Mouse (Mus musculus): ENCODE measurements around the gene Zfp668. TPM values are rescaled to one million over a fixed set of nuclear protein-coding genes. Genes with fewer than 3 reads are reported as not detected.

Zfp668 gene
- polyA plus RNA-seq, 1 experiment from 2014 or later: 16.4 TPM

DNA sequence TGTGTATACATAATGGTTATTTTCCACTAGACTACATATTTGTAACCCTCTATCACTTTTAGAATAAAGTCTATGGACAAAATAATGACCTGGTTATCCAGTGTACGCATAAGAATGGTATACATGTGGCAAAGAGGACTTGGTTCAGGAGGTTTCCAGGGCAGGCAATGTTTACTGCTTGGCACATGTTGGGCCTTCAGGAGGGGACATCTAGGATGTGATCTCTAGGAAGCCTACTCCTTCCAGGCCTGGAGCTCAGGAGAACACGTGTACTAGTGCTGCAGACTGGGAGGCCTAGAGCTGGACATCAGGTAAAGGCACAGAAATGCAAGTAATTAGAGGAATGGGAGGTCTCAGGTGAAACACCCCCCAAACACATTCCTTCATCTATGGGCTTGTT, 41.1 kb downstream of the Zfp668 start:
- Histone ChIP-seq H3K4me3 (no peak overlapping the region), H3K4me2 (no peak overlapping the region), H3K9me3 (no peaks in the 10 kb centered on the region), H3K9ac (no peak overlapping the region), H3K27me3 (no peaks in the 10 kb centered on the region), H3K36me3 (no peaks in the 10 kb centered on the region), H3K4me1 (no peaks in the 10 kb centered on the region), H3K27ac (no peak overlapping the region)
- no peak for ATAC-seq (ENCODE audit: insufficient number of reproducible peaks, low FRiP score, low TSS enrichment, low read depth)
- WGBS: 76% methylated on average over 2 of the region's 2 CpGs

DNA sequence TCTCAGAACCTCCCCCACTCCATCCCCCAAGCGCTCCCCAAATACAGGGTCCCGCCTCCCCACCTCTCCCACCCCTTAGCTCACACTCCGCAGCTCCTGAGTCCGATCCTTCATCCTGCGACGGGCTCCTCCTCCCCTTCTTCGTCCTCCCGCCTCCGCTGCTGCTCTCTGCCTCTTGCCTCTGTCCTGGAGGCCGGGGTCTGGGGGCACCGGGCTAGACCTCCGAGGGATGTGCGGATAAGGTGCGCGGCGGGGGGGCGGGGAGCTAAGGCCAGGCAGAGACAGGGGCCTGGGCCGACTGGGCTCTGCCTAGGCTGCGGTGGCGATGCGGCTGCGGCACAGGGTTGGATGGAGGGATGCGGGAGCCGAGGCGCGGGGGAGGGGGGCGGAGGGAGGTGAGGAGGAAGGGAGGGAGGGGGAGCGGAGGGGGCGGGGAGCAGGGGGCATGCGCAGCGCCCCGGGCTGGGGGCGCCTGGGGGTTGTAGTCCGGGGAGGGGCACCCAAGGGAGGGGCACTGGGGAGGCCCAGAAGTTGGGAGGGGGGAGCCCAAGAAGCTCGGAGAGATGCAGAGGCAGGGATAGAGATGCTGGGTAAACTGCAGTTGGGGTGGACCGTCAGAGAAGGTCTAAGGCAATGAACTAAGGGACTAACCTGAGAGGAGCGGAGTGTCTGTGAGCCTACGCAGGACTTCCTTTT, 52.3 kb downstream of the Zfp668 start, which contains the start of the genes Stx4a and Stx1b:
TSS of gene Stx4a (plus strand) at position 119 of the 696 bp plus-strand sequence.
TSS of gene Stx1b (minus strand) at position 374 of the 696 bp plus-strand sequence.
- peaks cover 24% of the 10 kb centered on the region for H3K4me1 ChIP-seq
- 5% methylated on average over 23 of the region's 38 CpGs for WGBS
- H3K4me3 ChIP-seq: peak within 1 kb of the TSS; percentile 64
- peak; percentile 49 for ATAC-seq (ENCODE audit: insufficient number of reproducible peaks, low FRiP score, low TSS enrichment, low read depth)
- H3K27ac ChIP-seq: peak within 1 kb of the TSS; percentile 75
- no peaks in the 10 kb centered on the region for H3K27me3 ChIP-seq
- H3K9ac ChIP-seq: peak within 1 kb of the TSS; percentile 61
- peaks cover 3% of the 10 kb centered on the region; the same call in 1 of the 2 replicates for H3K36me3 ChIP-seq
- H3K9me3 ChIP-seq: no peaks in the 10 kb centered on the region
- H3K4me2 ChIP-seq: peak within 1 kb of the TSS; percentile 72

DNA sequence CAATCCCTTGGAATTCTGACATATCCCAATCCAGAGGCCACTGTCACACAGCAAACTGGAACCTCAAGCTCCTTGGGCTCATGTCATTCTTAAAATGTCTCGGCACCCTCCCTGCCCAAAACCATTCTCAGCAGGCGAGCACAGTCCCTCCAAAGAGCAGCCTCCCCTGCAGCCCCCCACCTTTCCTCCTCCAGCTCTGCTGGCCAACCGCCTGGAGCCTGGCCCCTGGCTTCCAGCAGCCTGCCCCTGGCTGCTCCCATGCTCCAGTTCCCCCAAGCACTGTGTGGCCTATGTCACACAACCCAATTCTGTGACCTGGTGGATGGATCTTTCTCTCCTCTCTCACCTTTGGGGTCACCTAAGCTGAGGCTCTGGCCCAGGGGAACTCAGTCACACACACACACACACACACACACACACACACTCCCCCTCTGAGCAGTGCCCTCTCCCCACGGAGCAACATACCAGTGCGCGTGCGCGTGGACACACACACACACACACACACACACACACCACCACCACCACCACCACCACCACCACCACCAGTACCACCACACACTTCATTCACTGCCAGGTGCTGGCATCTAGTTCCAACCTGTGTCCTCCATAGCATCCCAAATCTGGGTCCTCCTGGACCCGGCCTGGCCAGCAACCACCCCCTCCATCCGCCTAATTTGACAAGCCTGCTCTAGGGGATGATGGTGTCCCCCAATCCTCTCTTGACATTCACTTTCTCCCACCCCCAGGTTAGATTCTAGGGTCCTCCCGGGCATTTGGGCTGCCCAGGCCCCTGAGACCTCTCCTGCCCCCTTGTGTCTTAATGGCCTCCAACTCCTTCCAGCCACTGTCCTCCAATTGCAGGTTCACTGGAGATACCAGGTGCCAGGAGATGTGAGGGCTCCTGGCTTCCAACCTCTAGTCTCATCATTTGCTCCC, 53.1 kb downstream of the Zfp668 start:
- peak overlapping the region; percentile 61 for H3K9ac ChIP-seq
- H3K36me3 ChIP-seq: peaks cover 4% of the 10 kb centered on the region; the same call in 1 of the 2 replicates
- no peak; the same call in 1 of the 2 replicates for ATAC-seq (ENCODE audit: insufficient number of reproducible peaks, low FRiP score, low TSS enrichment, low read depth)
- peaks cover 24% of the 10 kb centered on the region for H3K4me1 ChIP-seq
- H3K9me3 ChIP-seq: no peaks in the 10 kb centered on the region
- no peaks in the 10 kb centered on the region for H3K27me3 ChIP-seq
- H3K4me3 ChIP-seq: peak overlapping the region; percentile 64
- H3K4me2 ChIP-seq: peak overlapping the region; percentile 72
- H3K27ac ChIP-seq: peak overlapping the region; percentile 75
- 68% methylated on average over 11 of the region's 11 CpGs for WGBS

DNA sequence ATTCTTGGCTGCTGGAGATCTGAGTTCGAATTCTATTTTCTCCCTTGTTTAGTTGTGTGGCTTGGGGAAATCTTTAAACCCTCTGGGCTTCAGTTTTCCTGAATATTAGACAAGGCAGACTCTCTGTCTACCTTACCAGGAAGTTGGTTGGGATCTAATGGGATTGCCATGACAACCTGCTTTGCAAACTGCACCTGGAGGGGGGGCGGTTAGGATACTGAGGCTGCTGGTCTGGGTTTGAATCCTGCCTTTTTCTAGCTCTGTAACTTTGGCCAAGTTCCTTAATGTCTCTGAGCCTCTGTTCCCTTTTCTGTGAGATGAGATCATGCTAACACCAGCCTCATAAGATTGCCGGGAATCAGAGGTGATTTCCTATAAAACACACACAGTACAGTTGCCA, 54.1 kb downstream of the Zfp668 start:
- no peak overlapping the region for H3K4me2 ChIP-seq

DNA sequence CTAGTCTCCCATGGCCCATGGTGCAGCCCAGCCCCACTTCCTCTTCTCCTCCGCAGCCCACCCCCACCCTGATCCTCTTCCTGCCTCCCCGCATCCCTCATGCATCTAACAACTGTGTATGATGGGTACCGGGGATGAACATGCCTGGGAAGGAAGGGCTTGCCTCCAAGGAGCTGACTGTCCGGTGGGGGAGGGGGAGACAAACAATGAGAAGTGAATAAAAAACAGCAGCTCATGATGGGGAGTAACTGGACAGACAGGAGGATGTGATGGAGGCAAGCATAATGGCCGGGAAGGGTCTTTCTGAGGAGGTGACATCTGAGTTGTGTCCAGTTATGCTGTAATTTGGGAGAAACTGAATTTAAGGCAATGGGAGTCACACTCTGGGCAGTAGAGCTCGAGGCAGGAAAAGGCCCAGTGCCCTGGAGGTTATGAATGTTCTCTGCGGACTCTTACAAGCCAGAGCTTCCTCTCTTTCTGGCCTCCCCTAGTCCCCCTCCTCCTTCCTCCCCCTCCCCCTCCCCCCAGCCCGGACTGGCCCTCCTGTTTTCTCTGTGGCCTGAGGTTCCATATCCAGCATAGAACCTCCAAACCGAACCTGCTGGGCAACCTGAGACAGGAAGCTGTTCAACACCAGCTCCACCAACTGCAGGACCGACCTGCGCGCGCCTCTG, 55.7 kb downstream of the Zfp668 start:
- no peak overlapping the region for H3K27ac ChIP-seq
- WGBS: 56% methylated on average over 12 of the region's 13 CpGs
- H3K4me2 ChIP-seq: no peak overlapping the region
- H3K27me3 ChIP-seq: no peaks in the 10 kb centered on the region
- H3K4me1 ChIP-seq: peaks cover 26% of the 10 kb centered on the region
- H3K9ac ChIP-seq: no peak overlapping the region
- H3K9me3 ChIP-seq: no peaks in the 10 kb centered on the region
- no peak for ATAC-seq (ENCODE audit: insufficient number of reproducible peaks, low FRiP score, low TSS enrichment, low read depth)
- H3K4me3 ChIP-seq: no peak overlapping the region
- H3K36me3 ChIP-seq: peaks cover 6% of the 10 kb centered on the region; the same call in 1 of the 2 replicates

More for the DNA sequence above, 54.1 kb downstream of the Zfp668 start:
- H3K4me3 ChIP-seq: no peak overlapping the region
- H3K9me3 ChIP-seq: no peaks in the 10 kb centered on the region
- H3K36me3 ChIP-seq: peaks cover 5% of the 10 kb centered on the region; the same call in 1 of the 2 replicates
- peaks cover 24% of the 10 kb centered on the region for H3K4me1 ChIP-seq
- no peaks in the 10 kb centered on the region for H3K27me3 ChIP-seq
- WGBS: 76% methylated on average over 3 of the region's 3 CpGs
- no peak overlapping the region for H3K27ac ChIP-seq
- no peak overlapping the region for H3K9ac ChIP-seq
- ATAC-seq (ENCODE audit: insufficient number of reproducible peaks, low FRiP score, low TSS enrichment, low read depth): no peak

DNA sequence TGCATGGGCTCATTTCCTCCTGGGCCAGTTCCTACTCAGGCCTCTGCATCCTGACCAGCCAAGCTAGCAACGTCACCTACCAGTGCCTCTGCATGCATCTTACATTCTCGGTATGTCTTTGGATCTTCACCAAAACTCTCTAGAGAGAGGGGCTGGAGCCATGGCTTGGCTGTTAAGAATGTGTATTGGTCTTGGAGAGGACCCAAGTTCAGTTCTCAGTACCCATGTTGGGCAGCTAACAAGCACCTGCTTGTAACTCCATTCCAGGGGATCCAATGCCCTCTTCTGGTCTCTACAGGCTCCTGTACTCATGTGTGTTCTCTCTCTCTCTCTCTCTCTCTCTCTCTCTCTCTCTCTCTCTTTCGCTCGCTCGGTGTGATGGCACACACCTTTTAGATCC, 58.9 kb downstream of the Zfp668 start:
- no peak overlapping the region for H3K4me2 ChIP-seq
- 90% methylated on average over 5 of the region's 5 CpGs for WGBS
- H3K27ac ChIP-seq: no peak overlapping the region
- H3K36me3 ChIP-seq: peaks cover 22% of the 10 kb centered on the region
- H3K4me3 ChIP-seq: no peak overlapping the region
- no peak overlapping the region for H3K9ac ChIP-seq
- H3K9me3 ChIP-seq: no peaks in the 10 kb centered on the region
- no peak for ATAC-seq (ENCODE audit: insufficient number of reproducible peaks, low FRiP score, low TSS enrichment, low read depth)
- peaks cover 13% of the 10 kb centered on the region for H3K4me1 ChIP-seq
- no peaks in the 10 kb centered on the region for H3K27me3 ChIP-seq

DNA sequence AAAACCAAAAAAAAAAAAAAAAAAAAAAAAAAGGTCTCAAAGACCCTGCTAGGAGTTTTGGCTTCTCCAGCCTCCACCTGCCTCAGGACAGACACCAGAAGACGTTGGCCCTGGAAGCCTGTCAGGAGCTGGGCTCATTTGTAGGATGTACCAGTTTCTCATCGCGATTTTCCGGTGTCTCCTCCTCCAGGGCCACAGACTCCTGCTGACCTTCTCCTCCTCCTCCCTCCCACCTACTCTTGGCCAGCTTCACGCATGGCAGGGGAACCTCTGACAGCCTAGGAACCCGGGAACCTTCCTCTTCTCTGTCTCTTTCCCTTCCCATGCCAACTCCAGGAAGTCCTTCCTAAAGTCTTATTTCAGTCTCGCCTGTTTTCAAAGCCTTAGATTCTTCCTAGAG, 59.6 kb downstream of the Zfp668 start:
- H3K4me1 ChIP-seq: peaks cover 8% of the 10 kb centered on the region
- 72% methylated on average over 7 of the region's 7 CpGs for WGBS
- peaks cover 29% of the 10 kb centered on the region for H3K36me3 ChIP-seq
- H3K9ac ChIP-seq: no peak overlapping the region
- no peak overlapping the region for H3K4me2 ChIP-seq
- no peak overlapping the region for H3K4me3 ChIP-seq
- no peak for ATAC-seq (ENCODE audit: insufficient number of reproducible peaks, low FRiP score, low TSS enrichment, low read depth)
- H3K27ac ChIP-seq: no peak overlapping the region
- H3K27me3 ChIP-seq: no peaks in the 10 kb centered on the region
- H3K9me3 ChIP-seq: no peaks in the 10 kb centered on the region

DNA sequence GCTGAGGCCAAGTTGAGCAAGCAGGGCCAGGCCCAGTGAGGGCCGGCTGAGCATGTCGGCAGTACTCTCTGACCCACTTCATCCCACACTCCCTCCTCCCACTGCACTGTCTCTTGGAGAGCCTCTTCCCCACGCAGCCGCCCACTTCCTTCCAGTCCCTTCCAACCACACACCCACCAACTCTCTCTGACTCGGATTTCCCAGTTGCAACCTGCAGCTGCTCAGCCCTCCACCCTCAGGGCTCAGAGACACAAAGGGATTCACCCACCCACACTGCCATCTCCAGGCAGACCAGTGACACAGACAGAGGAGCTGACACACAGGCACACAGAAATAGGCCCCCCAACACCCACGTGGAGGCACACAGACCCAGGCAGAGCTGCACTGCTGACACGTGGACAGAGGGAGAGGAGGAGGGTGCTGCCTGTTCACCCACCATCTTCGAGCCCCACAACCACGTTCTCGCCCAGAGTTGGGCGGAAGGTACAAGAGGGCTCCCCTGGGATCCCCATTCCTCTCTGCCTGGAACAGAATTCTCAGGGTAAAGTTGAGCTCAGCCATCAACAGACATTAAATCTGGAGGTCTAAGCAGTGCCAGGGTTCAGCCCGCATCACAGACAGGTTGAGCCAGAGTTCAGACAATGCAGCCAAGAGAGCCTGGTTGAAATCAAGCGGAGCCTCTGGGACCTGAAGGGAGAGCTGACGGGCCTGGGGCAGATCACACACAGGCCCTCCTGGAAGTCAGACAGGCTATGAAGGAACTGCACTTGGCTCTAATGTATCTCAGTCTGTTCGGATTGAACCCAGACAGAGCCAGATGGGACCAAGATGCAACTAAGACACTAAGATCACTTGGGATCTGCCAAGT, 60.4 kb downstream of the Zfp668 start:
- Histone ChIP-seq H3K27me3 (no peaks in the 10 kb centered on the region), H3K27ac (0 out of 2 replicates have a peak overlapping the region, but pooled peaks have one; percentile 23), H3K9me3 (no peaks in the 10 kb centered on the region), H3K4me3 (no peak overlapping the region), H3K36me3 (peaks cover 32% of the 10 kb centered on the region), H3K4me1 (peaks cover 8% of the 10 kb centered on the region), H3K9ac (no peak overlapping the region), H3K4me2 (no peak overlapping the region)
- WGBS: 45% methylated on average over 15 of the region's 15 CpGs
- ATAC-seq (ENCODE audit: insufficient number of reproducible peaks, low FRiP score, low TSS enrichment, low read depth): peak; percentile 28; the same call in 1 of the 2 replicates

DNA sequence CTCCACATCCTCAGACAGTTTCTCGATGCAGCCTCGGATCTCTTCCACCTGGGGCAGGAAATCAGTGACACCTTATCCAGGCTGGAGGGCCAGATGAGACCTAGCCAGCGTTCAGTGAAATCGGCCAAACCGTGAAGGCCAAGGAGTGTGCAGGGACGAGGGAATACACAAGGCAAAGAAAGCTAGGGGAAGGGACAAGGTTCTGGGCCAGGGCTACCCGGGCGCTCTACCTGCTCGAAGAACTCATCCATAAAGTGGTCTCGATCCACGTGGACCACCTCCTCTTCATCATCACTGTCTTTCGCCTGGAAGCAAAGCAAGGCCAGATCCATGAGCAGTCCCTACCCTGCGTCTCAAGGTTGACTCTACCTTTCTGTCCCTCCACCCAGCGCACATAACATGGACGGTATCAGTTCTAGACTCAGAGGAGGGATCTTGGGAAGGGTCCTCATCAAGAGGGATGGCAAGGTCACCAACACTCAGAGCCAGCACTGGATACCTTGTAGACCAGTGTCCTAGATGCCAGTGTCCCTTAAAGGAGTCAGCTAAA, 61.4 kb downstream of the Zfp668 start:
- Histone ChIP-seq H3K27me3 (no peaks in the 10 kb centered on the region), H3K4me3 (no peak overlapping the region), H3K27ac (no peak overlapping the region), H3K9ac (no peak overlapping the region), H3K4me1 (peaks cover 8% of the 10 kb centered on the region), H3K9me3 (no peaks in the 10 kb centered on the region), H3K4me2 (no peak overlapping the region), H3K36me3 (peaks cover 40% of the 10 kb centered on the region)
- 88% methylated on average over 15 of the region's 15 CpGs for WGBS
- no peak for ATAC-seq (ENCODE audit: insufficient number of reproducible peaks, low FRiP score, low TSS enrichment, low read depth)

DNA sequence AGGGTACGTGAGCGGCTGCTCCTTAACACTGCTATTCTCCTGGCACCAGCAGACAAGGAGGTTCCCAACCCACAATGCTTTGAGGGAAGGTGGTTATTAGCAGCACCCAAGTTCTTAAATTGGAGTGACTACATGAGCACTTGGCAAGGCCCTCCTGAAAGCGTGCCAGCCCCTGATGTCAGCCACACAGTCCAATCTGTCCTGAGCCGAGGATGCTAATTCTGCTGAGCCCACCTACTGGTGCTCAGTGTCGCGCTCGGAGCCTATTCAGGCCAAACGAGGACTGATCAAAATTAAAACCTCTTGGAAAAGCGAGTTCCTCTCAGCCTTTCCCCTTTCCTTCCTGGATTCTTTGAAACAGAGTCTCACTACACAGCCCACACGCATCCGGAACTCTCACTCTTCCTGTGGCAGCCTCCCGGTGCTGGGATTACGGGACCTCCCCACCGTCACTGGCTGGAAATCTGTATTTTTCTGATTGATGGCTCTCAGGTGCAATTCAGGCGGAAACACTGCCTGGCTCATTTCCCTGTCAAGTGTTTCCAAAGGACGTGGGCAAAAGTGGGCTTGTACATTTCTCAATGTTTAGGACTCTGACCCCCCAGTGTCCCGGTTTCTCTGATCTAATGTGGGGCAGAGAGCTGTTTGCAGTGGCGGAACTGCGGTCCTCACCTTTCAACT, 62.2 kb downstream of the Zfp668 start:
- WGBS: 72% methylated on average over 19 of the region's 19 CpGs
- peaks cover 8% of the 10 kb centered on the region for H3K4me1 ChIP-seq

More for the DNA sequence above, 62.2 kb downstream of the Zfp668 start:
- H3K27ac ChIP-seq: peak overlapping the region; percentile 57
- H3K9me3 ChIP-seq: no peaks in the 10 kb centered on the region
- no peak overlapping the region for H3K4me2 ChIP-seq
- H3K27me3 ChIP-seq: no peaks in the 10 kb centered on the region
- peaks cover 44% of the 10 kb centered on the region for H3K36me3 ChIP-seq
- no peak overlapping the region for H3K9ac ChIP-seq
- H3K4me3 ChIP-seq: no peak overlapping the region
- ATAC-seq (ENCODE audit: insufficient number of reproducible peaks, low FRiP score, low TSS enrichment, low read depth): no peak

Data from limb, embryonic 15.5 days (tissue).